Comparison of ENCODE assay signal across 20 mouse cellular contexts in genomic region chr13:97637506-97637905, GRCm38 (mm10).
"Had no signal": no experiment of that assay in that cellular context is flagged by ENCODE, and none has a peak within 500 bp of the region (broad histone marks: within the 10 kb centered on the region; RNA-seq: fewer than 3 reads in every experiment).

No protein-coding gene starts in this region.

- H3K9me3 ChIP-seq: hindbrain, embryonic 13.5 days; hindbrain, embryonic 15.5 days; kidney, embryonic 15.5 days; limb, embryonic 13.5 days; limb, embryonic 15.5 days; liver, embryonic 12.5 days had no signal

- H3K36me3 ChIP-seq: heart, embryonic 12.5 days; hindbrain, embryonic 13.5 days; hindbrain, embryonic 15.5 days; kidney, embryonic 15.5 days; limb, embryonic 13.5 days; limb, embryonic 15.5 days; liver, embryonic 12.5 days had no signal

- DNase-seq: gastrocnemius, postnatal 14 days; gastrocnemius, postnatal 36 days; heart, adult 18-20 months; heart, postnatal 14 days; heart, postnatal 36 days; kidney, adult 11 months; kidney, adult 2 months; kidney, adult 9 months; kidney, postnatal 14 days; kidney, postnatal 36 days; layer of hippocampus, postnatal 36 days had no signal

- H3K27ac ChIP-seq: kidney, embryonic 15.5 days; kidney, postnatal 0 days; limb, embryonic 13.5 days; limb, embryonic 15.5 days; liver, embryonic 12.5 days; liver, embryonic 14.5 days had no signal

- H3K27me3 ChIP-seq: heart, embryonic 12.5 days; hindbrain, embryonic 13.5 days; hindbrain, embryonic 15.5 days; kidney, embryonic 15.5 days; limb, embryonic 13.5 days; limb, embryonic 15.5 days; liver, embryonic 12.5 days had no signal

- H3K4me1 ChIP-seq: limb, embryonic 15.5 days had no signal

- H3K4me3 ChIP-seq: heart, embryonic 12.5 days; hindbrain, embryonic 13.5 days; hindbrain, embryonic 15.5 days; kidney, embryonic 15.5 days; limb, embryonic 13.5 days; limb, embryonic 15.5 days; liver, embryonic 12.5 days had no signal
